Mouse (Mus musculus): ENCODE measurements around the gene Ahr. TPM values are rescaled to one million over a fixed set of nuclear protein-coding genes. Genes with fewer than 3 reads are reported as not detected.

Ahr gene
- not detected in 2 replicates for polyA plus RNA-seq (2012; ENCODE audit: insufficient read depth, insufficient read length, low replicate concordance, missing spikeins)

GRCm38 (mm10) chr12:35534754-35535236 lies at the start of gene Ahr:
TSS of gene Ahr (minus strand) at chr12:35535038.
- WGBS: under 1% methylated on average over 52 of the region's 52 CpGs
- H3K27ac ChIP-seq (ENCODE audit: insufficient read depth, low read depth, low read length): no peak within 1 kb of the TSS
- no peaks in the 10 kb centered on the region for H3K4me1 ChIP-seq (ENCODE audit: control insufficient read depth, insufficient read depth, low read length)
- TF ChIP-seq CTCF (IDR thresholded peaks at IDR 0.05; ENCODE audit: insufficient read depth, low read depth, low read length) (no peak), POLR2A (IDR thresholded peaks at IDR 0.05; ENCODE audit: insufficient read depth, low read depth, low read length) (0 out of 2 replicates have a peak, but pooled peaks have one; percentile 14)
- peak within 1 kb of the TSS; percentile 86 for H3K4me3 ChIP-seq (ENCODE audit: insufficient read depth, low read depth, low read length)

GRCm38 (mm10) chr12:35578826-35579225 lies 44.0 kb upstream of the Ahr start:
- 81% methylated on average over 4 of the region's 4 CpGs for WGBS
- H3K27ac ChIP-seq (ENCODE audit: insufficient read depth, low read depth, low read length): no peak overlapping the region
- no peaks in the 10 kb centered on the region for H3K4me1 ChIP-seq (ENCODE audit: control insufficient read depth, insufficient read depth, low read length)
- TF ChIP-seq CTCF (IDR thresholded peaks at IDR 0.05; ENCODE audit: insufficient read depth, low read depth, low read length) (no peak), POLR2A (IDR thresholded peaks at IDR 0.05; ENCODE audit: insufficient read depth, low read depth, low read length) (no peak)
- no peak overlapping the region for H3K4me3 ChIP-seq (ENCODE audit: insufficient read depth, low read depth, low read length)

DNA sequence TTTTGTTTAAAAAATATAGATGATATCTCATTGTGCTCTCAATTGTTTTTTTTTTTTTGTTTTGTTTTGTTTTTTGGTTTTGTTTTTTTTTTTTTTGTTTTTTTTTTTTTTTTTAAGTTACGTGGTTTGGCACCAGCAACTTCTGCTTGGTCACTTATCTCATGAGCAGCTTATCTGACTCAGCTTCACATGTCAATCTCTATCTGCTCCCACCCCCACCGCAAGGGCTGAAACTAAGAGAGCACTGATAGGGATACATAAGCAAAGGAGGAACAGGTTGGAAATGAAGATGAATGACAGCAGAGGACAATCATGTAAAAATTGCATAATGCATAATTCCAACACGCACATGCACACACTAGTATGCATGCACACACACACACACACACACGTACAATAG lies 41.3 kb upstream of the Ahr start:
- no peak overlapping the region for H3K27ac ChIP-seq (ENCODE audit: insufficient read depth, low read depth, low read length)
- no peaks in the 10 kb centered on the region for H3K4me1 ChIP-seq (ENCODE audit: control insufficient read depth, insufficient read depth, low read length)
- no peak for TF ChIP-seq CTCF (IDR thresholded peaks at IDR 0.05; ENCODE audit: insufficient read depth, low read depth, low read length)
- no peak for TF ChIP-seq POLR2A (IDR thresholded peaks at IDR 0.05; ENCODE audit: insufficient read depth, low read depth, low read length)
- no peak overlapping the region for H3K4me3 ChIP-seq (ENCODE audit: insufficient read depth, low read depth, low read length)
- 94% methylated on average over 4 of the region's 4 CpGs for WGBS

DNA sequence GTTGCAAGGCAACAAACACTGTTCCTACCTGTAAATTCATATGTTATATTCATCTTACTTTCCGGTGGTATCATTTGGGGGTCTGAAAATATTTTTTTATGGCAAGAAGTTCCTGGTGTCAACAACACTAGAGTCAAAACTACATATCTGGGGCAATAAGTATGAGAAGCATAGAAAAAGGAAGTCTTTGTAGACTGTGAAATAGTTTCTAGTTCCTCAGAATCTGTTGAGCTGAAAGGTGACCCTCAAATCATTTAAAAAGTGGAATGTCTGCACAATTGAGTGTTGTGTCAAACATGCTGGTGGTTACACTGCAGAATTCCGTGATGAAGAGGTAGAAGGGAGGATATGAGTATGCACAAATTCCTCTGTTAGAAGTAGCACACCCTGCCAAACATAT lies 38.9 kb upstream of the Ahr start:
- WGBS: 81% methylated on average over 2 of the region's 2 CpGs
- TF ChIP-seq CTCF (IDR thresholded peaks at IDR 0.05; ENCODE audit: insufficient read depth, low read depth, low read length) (no peak), POLR2A (IDR thresholded peaks at IDR 0.05; ENCODE audit: insufficient read depth, low read depth, low read length) (no peak)
- Histone ChIP-seq H3K27ac (ENCODE audit: insufficient read depth, low read depth, low read length) (no peak overlapping the region), H3K4me3 (ENCODE audit: insufficient read depth, low read depth, low read length) (no peak overlapping the region), H3K4me1 (ENCODE audit: control insufficient read depth, insufficient read depth, low read length) (no peaks in the 10 kb centered on the region)

GRCm38 (mm10) chr12:35562826-35563225 lies 28.0 kb upstream of the Ahr start:
- WGBS: 86% methylated on average over 3 of the region's 3 CpGs
- TF ChIP-seq POLR2A (IDR thresholded peaks at IDR 0.05; ENCODE audit: insufficient read depth, low read depth, low read length): no peak
- TF ChIP-seq CTCF (IDR thresholded peaks at IDR 0.05; ENCODE audit: insufficient read depth, low read depth, low read length): no peak
- H3K4me3 ChIP-seq (ENCODE audit: insufficient read depth, low read depth, low read length): no peak overlapping the region
- no peaks in the 10 kb centered on the region for H3K4me1 ChIP-seq (ENCODE audit: control insufficient read depth, insufficient read depth, low read length)
- no peak overlapping the region for H3K27ac ChIP-seq (ENCODE audit: insufficient read depth, low read depth, low read length)

GRCm38 (mm10) chr12:35558868-35559267 lies 24.0 kb upstream of the Ahr start:
- TF ChIP-seq CTCF (IDR thresholded peaks at IDR 0.05; ENCODE audit: insufficient read depth, low read depth, low read length): no peak
- no peak for TF ChIP-seq POLR2A (IDR thresholded peaks at IDR 0.05; ENCODE audit: insufficient read depth, low read depth, low read length)
- Histone ChIP-seq H3K27ac (ENCODE audit: insufficient read depth, low read depth, low read length) (no peak overlapping the region), H3K4me1 (ENCODE audit: control insufficient read depth, insufficient read depth, low read length) (no peaks in the 10 kb centered on the region), H3K4me3 (ENCODE audit: insufficient read depth, low read depth, low read length) (no peak overlapping the region)
- WGBS: 88% methylated on average over 2 of the region's 2 CpGs

GRCm38 (mm10) chr12:35555925-35556324 lies 21.1 kb upstream of the Ahr start:
- Histone ChIP-seq H3K27ac (ENCODE audit: insufficient read depth, low read depth, low read length) (no peak overlapping the region), H3K4me3 (ENCODE audit: insufficient read depth, low read depth, low read length) (no peak overlapping the region), H3K4me1 (ENCODE audit: control insufficient read depth, insufficient read depth, low read length) (no peaks in the 10 kb centered on the region)
- TF ChIP-seq POLR2A (IDR thresholded peaks at IDR 0.05; ENCODE audit: insufficient read depth, low read depth, low read length): no peak
- no peak for TF ChIP-seq CTCF (IDR thresholded peaks at IDR 0.05; ENCODE audit: insufficient read depth, low read depth, low read length)
- WGBS: 72% methylated on average over 6 of the region's 6 CpGs

DNA sequence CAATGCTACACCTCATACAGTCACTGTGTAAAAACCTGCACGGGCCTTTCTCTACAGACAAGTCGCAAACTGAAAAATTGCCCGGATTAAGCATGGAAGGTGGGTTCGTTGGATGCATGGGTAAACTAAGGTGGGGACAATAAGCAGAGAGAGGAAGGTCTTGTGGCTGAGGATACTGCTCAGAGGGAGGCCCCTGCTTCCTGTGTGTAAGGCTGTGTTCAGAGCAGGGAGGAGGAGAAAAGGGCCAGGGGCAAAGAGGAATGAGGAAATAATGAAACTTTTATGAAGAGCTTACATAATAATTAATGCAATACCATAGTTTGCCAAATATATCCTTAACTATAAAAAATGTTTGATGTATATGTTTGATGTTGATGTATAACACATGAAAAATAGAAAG lies 19.5 kb upstream of the Ahr start:
- no peak overlapping the region for H3K27ac ChIP-seq (ENCODE audit: insufficient read depth, low read depth, low read length)
- TF ChIP-seq CTCF (IDR thresholded peaks at IDR 0.05; ENCODE audit: insufficient read depth, low read depth, low read length) (no peak), POLR2A (IDR thresholded peaks at IDR 0.05; ENCODE audit: insufficient read depth, low read depth, low read length) (no peak)
- H3K4me3 ChIP-seq (ENCODE audit: insufficient read depth, low read depth, low read length): no peak overlapping the region
- WGBS: 82% methylated on average over 4 of the region's 4 CpGs
- H3K4me1 ChIP-seq (ENCODE audit: control insufficient read depth, insufficient read depth, low read length): no peaks in the 10 kb centered on the region

DNA sequence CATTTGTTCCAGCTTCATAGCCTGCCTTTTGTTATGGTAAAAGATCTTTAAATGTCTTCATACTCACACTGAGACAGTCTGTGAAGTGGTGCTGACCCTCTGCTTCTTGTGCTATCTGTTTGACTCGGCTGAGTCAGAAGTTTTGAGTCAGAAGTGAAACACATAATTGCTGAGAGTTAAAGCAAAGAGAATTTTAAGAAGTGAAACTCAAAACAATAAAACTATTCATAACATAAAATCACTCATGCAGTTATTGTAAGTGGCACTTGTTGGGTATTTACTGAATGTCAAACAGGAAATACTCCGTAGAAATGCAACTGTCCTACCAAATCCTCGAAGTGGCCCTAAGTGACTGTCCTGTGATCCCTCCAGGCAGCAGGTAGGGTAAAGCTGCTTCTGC lies 18.3 kb upstream of the Ahr start:
- 74% methylated on average over 3 of the region's 3 CpGs for WGBS
- H3K27ac ChIP-seq (ENCODE audit: insufficient read depth, low read depth, low read length): no peak overlapping the region
- no peak overlapping the region for H3K4me3 ChIP-seq (ENCODE audit: insufficient read depth, low read depth, low read length)
- H3K4me1 ChIP-seq (ENCODE audit: control insufficient read depth, insufficient read depth, low read length): no peaks in the 10 kb centered on the region
- TF ChIP-seq CTCF (IDR thresholded peaks at IDR 0.05; ENCODE audit: insufficient read depth, low read depth, low read length) (no peak), POLR2A (IDR thresholded peaks at IDR 0.05; ENCODE audit: insufficient read depth, low read depth, low read length) (no peak)

DNA sequence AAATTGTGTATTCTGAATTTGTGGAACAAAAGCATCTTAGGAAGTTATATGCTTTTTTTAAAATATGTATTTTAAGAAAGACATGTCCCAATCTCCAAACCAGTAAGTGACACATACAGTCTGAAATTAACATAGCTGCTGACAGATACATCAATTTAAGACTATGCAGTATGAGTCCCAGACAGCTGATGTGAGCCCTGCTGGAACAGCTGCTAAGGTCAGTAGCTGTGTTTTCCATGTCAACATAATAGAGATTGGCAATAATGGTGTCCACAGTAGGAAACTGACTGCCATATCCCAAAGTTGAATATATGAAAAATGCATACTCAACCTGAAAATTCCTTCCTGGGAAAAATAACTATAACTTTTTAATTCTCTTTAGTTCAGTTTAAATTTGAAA lies 15.5 kb upstream of the Ahr start:
- H3K27ac ChIP-seq (ENCODE audit: insufficient read depth, low read depth, low read length): no peak overlapping the region
- no peak for TF ChIP-seq CTCF (IDR thresholded peaks at IDR 0.05; ENCODE audit: insufficient read depth, low read depth, low read length)
- no peak for TF ChIP-seq POLR2A (IDR thresholded peaks at IDR 0.05; ENCODE audit: insufficient read depth, low read depth, low read length)
- H3K4me1 ChIP-seq (ENCODE audit: control insufficient read depth, insufficient read depth, low read length): no peaks in the 10 kb centered on the region
- H3K4me3 ChIP-seq (ENCODE audit: insufficient read depth, low read depth, low read length): no peak overlapping the region

Measured in olfactory bulb, adult 2 months (tissue).